Mouse (Mus musculus): ENCODE measurements at regions not wholly inside any gene's neighbourhood (a gene's known extent, or its start where the extent isn't known, plus 50 kb on each side); places are given as distances from the start of the nearest gene placed in this dataset.

DNA sequence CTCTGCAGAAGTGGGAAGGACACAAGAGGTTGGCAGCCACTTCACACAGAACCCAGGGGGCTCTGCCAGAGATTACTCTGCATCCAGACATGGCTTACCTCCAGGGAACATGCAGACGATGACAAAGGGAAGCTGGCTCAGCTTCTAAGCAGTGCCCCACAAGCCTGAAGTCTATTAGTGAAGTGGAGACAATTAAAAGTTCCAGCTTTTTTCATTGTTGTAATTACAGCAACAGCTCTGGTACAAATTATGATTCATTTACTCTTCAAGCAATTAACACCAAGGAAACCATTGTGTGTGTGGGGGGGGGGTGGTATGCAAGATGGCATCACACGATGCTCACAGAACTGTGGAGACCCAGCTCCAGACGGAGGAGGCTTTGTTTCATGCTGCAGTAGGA is 66.3 kb upstream of the Ado start:
- H3K27ac ChIP-seq (ENCODE audit: insufficient read depth, low read depth, low read length) = 0 out of 2 replicates have a peak overlapping the region, but pooled peaks have one; percentile 49
- TF ChIP-seq CTCF (IDR thresholded peaks at IDR 0.05; ENCODE audit: insufficient read depth, low read depth, low read length) (no peak), POLR2A (IDR thresholded peaks at IDR 0.05; ENCODE audit: insufficient read depth, low read depth, low read length) (no peak)
- no peak overlapping the region for H3K4me3 ChIP-seq (ENCODE audit: insufficient read depth, low read depth, low read length)
- peaks cover 8% of the 10 kb centered on the region for H3K4me1 ChIP-seq (ENCODE audit: control insufficient read depth, insufficient read depth, low read length)
- 22% methylated on average over 3 of the region's 3 CpGs for WGBS

DNA sequence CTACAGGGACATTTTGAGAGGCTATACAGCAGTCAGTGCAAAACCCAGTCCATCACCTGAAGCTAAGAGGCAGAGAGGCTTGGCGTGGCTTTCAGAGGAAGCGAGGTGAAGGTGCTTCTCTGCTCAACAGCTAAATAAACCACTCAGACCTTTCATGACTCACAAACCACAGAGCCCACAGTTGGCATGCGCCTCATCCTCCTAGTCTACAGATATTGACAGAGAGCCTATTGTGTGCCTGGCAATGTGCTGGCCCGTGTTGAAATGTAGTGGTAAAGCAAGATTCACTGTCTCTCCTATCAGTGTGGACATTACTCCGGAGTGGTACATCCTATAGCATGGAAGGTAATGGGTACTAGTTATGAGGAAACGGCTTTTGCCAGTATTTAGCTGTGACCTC is 61.9 kb upstream of the Ado start:
- WGBS = 89% methylated on average over 6 of the region's 6 CpGs
- TF ChIP-seq CTCF (IDR thresholded peaks at IDR 0.05; ENCODE audit: insufficient read depth, low read depth, low read length) = no peak
- no peak for TF ChIP-seq POLR2A (IDR thresholded peaks at IDR 0.05; ENCODE audit: insufficient read depth, low read depth, low read length)
- H3K27ac ChIP-seq (ENCODE audit: insufficient read depth, low read depth, low read length) = no peak overlapping the region
- no peak overlapping the region for H3K4me3 ChIP-seq (ENCODE audit: insufficient read depth, low read depth, low read length)
- peaks cover 6% of the 10 kb centered on the region for H3K4me1 ChIP-seq (ENCODE audit: control insufficient read depth, insufficient read depth, low read length)

DNA sequence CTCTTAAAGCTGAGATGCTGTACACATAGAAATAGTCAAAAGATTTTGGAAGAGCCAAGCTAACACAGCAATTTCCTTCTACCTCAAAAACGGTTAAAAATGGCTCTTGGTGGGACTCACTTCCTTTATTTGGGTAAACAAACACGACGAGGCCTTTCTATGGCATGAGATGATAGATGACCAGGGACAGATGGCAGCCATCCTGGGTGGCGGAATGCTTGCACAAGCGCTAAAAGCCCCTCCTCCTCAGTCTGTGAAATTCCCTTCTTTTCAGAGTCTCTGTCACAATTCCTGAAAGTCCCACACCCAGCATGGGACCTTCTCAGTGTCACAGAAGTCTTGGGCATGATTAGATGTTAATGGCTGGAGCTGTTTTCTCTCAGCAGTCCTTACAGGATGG is 59.3 kb upstream of the Ado start:
- no peak for TF ChIP-seq CTCF (IDR thresholded peaks at IDR 0.05; ENCODE audit: insufficient read depth, low read depth, low read length)
- no peak for TF ChIP-seq POLR2A (IDR thresholded peaks at IDR 0.05; ENCODE audit: insufficient read depth, low read depth, low read length)
- Histone ChIP-seq H3K4me3 (ENCODE audit: insufficient read depth, low read depth, low read length) (no peak overlapping the region), H3K27ac (ENCODE audit: insufficient read depth, low read depth, low read length) (peak overlapping the region; percentile 8; the same call in 1 of the 2 replicates), H3K4me1 (ENCODE audit: control insufficient read depth, insufficient read depth, low read length) (peaks cover 3% of the 10 kb centered on the region; the same call in 1 of the 2 replicates)
- WGBS = 67% methylated on average over 5 of the region's 5 CpGs

DNA sequence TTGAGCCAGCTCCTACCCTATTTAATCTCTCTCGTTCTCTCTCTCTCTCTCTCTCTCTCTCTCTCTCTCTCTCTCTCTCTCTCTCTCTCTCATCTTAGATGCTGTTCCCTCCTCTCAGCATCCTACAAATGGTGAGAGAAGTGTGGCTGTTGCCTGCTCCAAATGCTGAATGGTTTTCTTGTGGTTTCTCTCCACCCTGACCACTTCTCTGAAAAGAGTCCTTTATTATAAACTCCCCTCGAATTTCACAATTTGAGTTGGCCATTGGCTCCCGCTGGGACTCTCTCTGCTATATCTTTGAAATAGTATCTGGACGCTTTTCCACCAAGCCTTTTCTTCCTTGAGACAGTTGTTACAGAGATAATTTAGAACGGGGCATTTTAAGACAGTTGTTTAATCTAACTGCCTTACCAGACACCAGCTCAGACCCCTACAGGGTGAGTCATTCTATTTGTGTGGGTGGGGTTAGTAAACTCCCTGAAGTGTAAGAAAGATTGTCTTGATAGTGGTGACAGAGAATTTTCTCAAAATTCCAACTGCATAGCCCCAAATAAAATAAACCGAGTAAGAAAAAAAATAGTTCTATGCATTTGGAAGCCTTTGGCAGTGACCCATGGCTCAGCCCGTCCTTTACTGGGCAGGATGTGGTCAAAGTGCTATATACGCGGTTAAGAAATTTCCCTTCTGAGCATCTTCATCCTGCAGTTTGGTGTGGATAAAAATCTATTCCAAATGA is 58.7 kb upstream of the Ado start:
- no peak overlapping the region for H3K4me3 ChIP-seq (ENCODE audit: insufficient read depth, low read depth, low read length)
- H3K4me1 ChIP-seq (ENCODE audit: control insufficient read depth, insufficient read depth, low read length) = peaks cover 3% of the 10 kb centered on the region; the same call in 1 of the 2 replicates
- WGBS = 52% methylated on average over 9 of the region's 9 CpGs
- no peak for TF ChIP-seq CTCF (IDR thresholded peaks at IDR 0.05; ENCODE audit: insufficient read depth, low read depth, low read length)
- no peak for TF ChIP-seq POLR2A (IDR thresholded peaks at IDR 0.05; ENCODE audit: insufficient read depth, low read depth, low read length)
- no peak overlapping the region for H3K27ac ChIP-seq (ENCODE audit: insufficient read depth, low read depth, low read length)

DNA sequence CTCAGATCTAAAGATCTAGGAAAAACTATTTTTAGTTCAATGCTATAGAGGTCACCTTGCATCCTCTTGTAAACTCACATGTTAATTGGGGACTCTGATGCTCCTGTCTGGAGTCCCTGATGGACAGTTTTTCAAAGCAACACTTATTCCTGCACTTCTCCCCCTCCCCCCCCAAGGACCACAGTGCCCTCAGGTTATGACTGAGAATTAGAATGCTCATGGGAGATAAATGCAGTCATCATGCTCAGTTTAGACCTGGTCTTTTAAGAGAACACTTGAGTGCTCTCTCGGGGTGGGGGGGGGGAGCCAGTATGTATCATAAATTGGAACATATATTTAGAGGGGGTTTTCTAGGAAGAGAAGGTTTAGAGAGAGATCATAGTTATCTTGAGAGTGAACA is 58.0 kb upstream of the Ado start:
- H3K27ac ChIP-seq (ENCODE audit: insufficient read depth, low read depth, low read length) = no peak overlapping the region
- peaks cover 3% of the 10 kb centered on the region; the same call in 1 of the 2 replicates for H3K4me1 ChIP-seq (ENCODE audit: control insufficient read depth, insufficient read depth, low read length)
- WGBS = 91% methylated on average over 1 of the region's 1 CpGs
- TF ChIP-seq CTCF (IDR thresholded peaks at IDR 0.05; ENCODE audit: insufficient read depth, low read depth, low read length) (no peak), POLR2A (IDR thresholded peaks at IDR 0.05; ENCODE audit: insufficient read depth, low read depth, low read length) (no peak)
- no peak overlapping the region for H3K4me3 ChIP-seq (ENCODE audit: insufficient read depth, low read depth, low read length)

DNA sequence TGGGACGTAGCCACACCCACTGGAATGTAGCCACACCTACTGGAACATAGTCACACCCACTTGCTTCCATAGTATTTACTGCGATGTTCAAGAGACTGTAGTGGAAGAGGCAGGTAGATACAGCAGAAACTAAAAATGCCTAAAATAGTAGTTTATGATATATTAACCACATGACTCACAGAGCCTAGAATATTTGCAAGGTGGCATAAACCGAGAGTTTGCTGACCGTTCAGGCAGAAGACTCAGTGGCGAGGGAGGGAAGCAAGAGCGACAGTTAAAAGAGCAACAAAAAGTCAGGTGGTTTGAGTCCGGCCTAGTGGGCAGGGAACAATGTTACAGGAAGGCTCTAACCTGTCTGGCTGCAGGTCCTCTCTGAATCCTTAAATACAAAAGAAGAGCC is 50.6 kb upstream of the Ado start:
- Histone ChIP-seq H3K4me3 (ENCODE audit: insufficient read depth, low read depth, low read length) (no peak overlapping the region), H3K4me1 (ENCODE audit: control insufficient read depth, insufficient read depth, low read length) (no peaks in the 10 kb centered on the region), H3K27ac (ENCODE audit: insufficient read depth, low read depth, low read length) (no peak overlapping the region)
- TF ChIP-seq CTCF (IDR thresholded peaks at IDR 0.05; ENCODE audit: insufficient read depth, low read depth, low read length) (no peak), POLR2A (IDR thresholded peaks at IDR 0.05; ENCODE audit: insufficient read depth, low read depth, low read length) (no peak)
- 98% methylated on average over 7 of the region's 7 CpGs for WGBS

DNA sequence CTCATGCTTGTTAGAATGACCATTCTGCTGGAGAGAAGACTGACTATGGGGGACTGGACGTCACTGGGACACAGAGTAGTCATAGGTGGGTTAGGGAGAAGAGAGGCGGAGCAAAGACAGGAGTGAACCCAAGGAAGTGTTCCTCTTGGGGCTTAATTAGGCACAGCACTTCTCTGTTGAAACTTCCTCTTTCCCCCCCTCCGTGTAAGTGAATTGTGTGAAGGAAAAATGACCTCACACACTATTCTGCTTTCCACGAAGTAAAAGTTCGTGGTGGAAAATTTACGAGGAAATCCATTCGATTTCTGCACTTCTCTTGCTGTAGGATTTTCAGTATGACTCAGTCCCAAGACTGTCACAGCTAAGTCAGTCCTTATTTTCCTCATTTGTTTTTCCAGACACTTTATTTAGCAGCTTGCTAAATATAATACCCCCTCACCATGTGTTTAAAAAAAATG is 49.9 kb upstream of the Ado start:
- no peak overlapping the region for H3K4me3 ChIP-seq (ENCODE audit: insufficient read depth, low read depth, low read length)
- WGBS = 65% methylated on average over 7 of the region's 7 CpGs
- H3K4me1 ChIP-seq (ENCODE audit: control insufficient read depth, insufficient read depth, low read length) = no peaks in the 10 kb centered on the region
- H3K27ac ChIP-seq (ENCODE audit: insufficient read depth, low read depth, low read length) = no peak overlapping the region
- TF ChIP-seq POLR2A (IDR thresholded peaks at IDR 0.05; ENCODE audit: insufficient read depth, low read depth, low read length) (no peak), CTCF (IDR thresholded peaks at IDR 0.05; ENCODE audit: insufficient read depth, low read depth, low read length) (no peak)

Data from olfactory bulb, adult 2 months (tissue).